Mouse (Mus musculus) liver, embryonic 14.5 days (tissue): ENCODE results near the gene Zbtb34. TPM values are rescaled to one million over a fixed set of nuclear protein-coding genes. Genes with fewer than 3 reads are reported as not detected.

ENCODE experiments used
- ATAC-seq: fragments of 200-750 bp; cut with Nextera tagmentation; 2 replicates; pipeline ENCODE4 v1.8.0; 2017; ENCODE audit warnings: moderate number of reproducible peaks, mild to moderate bottlenecking, moderate library complexity; ENCODE audit not compliant: insufficient read depth
- DNase-seq, 3 experiments: peaks; one replicate each; pipeline ENCODE4 v3.0.0-alpha.2; 2012 to 2013; ENCODE audit warnings: low read depth in 3 of 3, low spot score in 3 of 3
- H3K27ac ChIP-seq: fragments of 300-500 bp; sonication (generic); 2 replicates; pipeline ENCODE4 v1.5.1; 2014; ENCODE audit warnings: moderate library complexity, mild to moderate bottlenecking, control low read depth, inconsistent platforms
- H3K27me3 ChIP-seq: fragments of 300-500 bp; sonication (generic); 2 replicates; pipeline ENCODE4 v1.6.1; 2014; ENCODE audit warnings: mild to moderate bottlenecking, low read length, moderate library complexity; ENCODE audit not compliant: control insufficient read depth, insufficient read depth
- H3K36me3 ChIP-seq: fragments of 300-500 bp; sonication (generic); replicated peaks from 2 replicates; pipeline ENCODE4 v1.6.1; 2014; ENCODE audit warnings: low read depth; ENCODE audit not compliant: control insufficient read depth, insufficient read depth
- H3K4me1 ChIP-seq, 2 experiments: fragments of 200-500 bp in 1 of 2; fragments of 300-500 bp in 1 of 2; sonication (generic) in 1 of 2; replicated peaks; 2 replicates each; pipeline ENCODE4 v1.6.1; 2012 to 2014; ENCODE audit warnings: antibody characterized with exemption in 1 of 2, inconsistent platforms in 1 of 2, low read length in 1 of 2; ENCODE audit not compliant: control insufficient read depth in 2 of 2, insufficient read depth in 2 of 2
- H3K4me2 ChIP-seq: fragments of 300-500 bp; sonication (generic); 2 replicates; pipeline ENCODE4 v1.6.1; 2014; ENCODE audit warnings: low read depth, mild to moderate bottlenecking, control low read depth, moderate library complexity
- H3K4me3 ChIP-seq, 2 experiments: fragments of 200-500 bp in 1 of 2; fragments of 300-500 bp in 1 of 2; sonication (generic) in 1 of 2; 2 replicates each; pipeline ENCODE4 v1.5.1; 2012 to 2014; ENCODE audit warnings: low read depth in 2 of 2, low read length in 2 of 2, mild to moderate bottlenecking in 2 of 2, control low read depth in 1 of 2, inconsistent platforms in 1 of 2, moderate library complexity in 1 of 2; ENCODE audit not compliant: insufficient read depth in 1 of 2
- H3K9ac ChIP-seq: fragments of 300-500 bp; sonication (generic); replicated peaks from 2 replicates; pipeline ENCODE4 v1.6.1; 2014; ENCODE audit warnings: mild to moderate bottlenecking, control low read depth, moderate library complexity
- H3K9me3 ChIP-seq: fragments of 300-500 bp; sonication (generic); 2 replicates; pipeline ENCODE4 v1.6.1; 2016; ENCODE audit warnings: low read length, mixed read lengths; ENCODE audit not compliant: control insufficient read depth
- CTCF ChIP-seq: IDR thresholded peaks from 2 replicates; pipeline ENCODE4 v1.5.1; 2016; ENCODE audit warnings: antibody characterized with exemption, low read depth, control low read depth
- EP300 ChIP-seq: IDR thresholded peaks from 2 replicates; pipeline ENCODE4 v1.6.1; 2016; ENCODE audit warnings: antibody characterized with exemption, low read depth
- WGBS: fragments of 180-500 bp; shearing (Covaris S2); extraction: QIAGEN DNeasy Blood & Tissue Kit; methylation state at CpG from one replicate; pipeline ENCODE4 v1.1.7; 2014; ENCODE audit not compliant: insufficient replicate concordance; 5-methylcytosine and 5-hydroxymethylcytosine counted together
- polyA plus RNA-seq, 2 experiments: library from polyadenylated mRNA; depleted of rRNA in 1 of 2; stranded (reverse) in 1 of 2; unstranded in 1 of 2; fragments of >200 nt; fragmentation: Nextera tagmentation in 1 of 2; extraction: Ambion mirVana in 1 of 2; gene quantifications; 2 replicates each; pipeline versions ENCODE4 v1.2.1 to v1.2.3; 2012 to 2014

Zbtb34 gene
- polyA plus RNA-seq, 2 experiments, result 1.3 to 3.9 TPM

- H3K9ac ChIP-seq, result no peak overlapping the region
- DNase-seq (no peak), ATAC-seq (no peak)
- H3K27ac ChIP-seq, result no peak overlapping the region
- TF ChIP-seq EP300 (no peak), CTCF (no peak)
- H3K36me3 ChIP-seq, result no peaks in the 10 kb centered on the region
- H3K4me3 ChIP-seq, result no peak overlapping the region
- H3K4me1 ChIP-seq, result peaks cover 16 to 22% of the 10 kb centered on the region in 2 experiments
- no peak overlapping the region for H3K4me2 ChIP-seq
- no peaks in the 10 kb centered on the region for H3K9me3 ChIP-seq
- no peaks in the 10 kb centered on the region for H3K27me3 ChIP-seq
- 66% methylated on average over 7 of the region's 7 CpGs for WGBS
Measured at GRCm38 (mm10) chr2:33399091-33399490, 32.0 kb downstream of the Zbtb34 start.

- WGBS, result 60% methylated on average over 4 of the region's 4 CpGs
- H3K36me3 ChIP-seq, result no peaks in the 10 kb centered on the region
- ATAC-seq (no peak), DNase-seq (no peak)
- H3K4me3 ChIP-seq, result no peak overlapping the region
- no peak for TF ChIP-seq CTCF
- no peak for TF ChIP-seq EP300
- H3K27me3 ChIP-seq, result no peaks in the 10 kb centered on the region
- H3K27ac ChIP-seq, result no peak overlapping the region
- H3K4me2 ChIP-seq, result no peak overlapping the region
- no peaks in the 10 kb centered on the region for H3K9me3 ChIP-seq
- peaks cover 1 to 4% of the 10 kb centered on the region in 2 experiments; a peak in 3 of 4 replicates for H3K4me1 ChIP-seq
- H3K9ac ChIP-seq, result no peak overlapping the region
Measured at GRCm38 (mm10) chr2:33397036-33397435, 34.1 kb downstream of the Zbtb34 start.

GRCm38 (mm10) chr2:33395053-33395452, 36.1 kb downstream of the Zbtb34 start:
- H3K27ac ChIP-seq, result no peak overlapping the region
- H3K9ac ChIP-seq, result no peak overlapping the region
- H3K9me3 ChIP-seq, result no peaks in the 10 kb centered on the region
- H3K4me2 ChIP-seq, result no peak overlapping the region
- no peak overlapping the region for H3K4me3 ChIP-seq
- no peaks in the 10 kb centered on the region for H3K4me1 ChIP-seq
- DNase-seq (no peak), ATAC-seq (no peak)
- WGBS, result 51% methylated on average over 2 of the region's 2 CpGs
- TF ChIP-seq EP300 (no peak), CTCF (no peak)
- no peaks in the 10 kb centered on the region for H3K27me3 ChIP-seq
- no peaks in the 10 kb centered on the region for H3K36me3 ChIP-seq

- DNase-seq, result no peak
- H3K4me2 ChIP-seq, result no peak overlapping the region
Measured at GRCm38 (mm10) chr2:33393951-33394635, 37.0 kb downstream of the Zbtb34 start.

GRCm38 (mm10) chr2:33393021-33393420, 38.1 kb downstream of the Zbtb34 start:
- no peaks in the 10 kb centered on the region for H3K36me3 ChIP-seq
- TF ChIP-seq EP300 (no peak), CTCF (no peak)
- no peak overlapping the region for H3K4me3 ChIP-seq
- no peaks in the 10 kb centered on the region for H3K27me3 ChIP-seq
- no peak overlapping the region for H3K4me2 ChIP-seq
- ATAC-seq (no peak), DNase-seq (no peak)
- H3K9me3 ChIP-seq, result no peaks in the 10 kb centered on the region
- no peaks in the 10 kb centered on the region for H3K4me1 ChIP-seq
- H3K27ac ChIP-seq, result no peak overlapping the region
- no peak overlapping the region for H3K9ac ChIP-seq

More at GRCm38 (mm10) chr2:33393951-33394635, 37.0 kb downstream of the Zbtb34 start:
- TF ChIP-seq EP300, result no peak
- 67% methylated on average over 11 of the region's 11 CpGs for WGBS
- no peaks in the 10 kb centered on the region for H3K27me3 ChIP-seq
- no peaks in the 10 kb centered on the region for H3K4me1 ChIP-seq
- H3K9ac ChIP-seq, result no peak overlapping the region
- no peak overlapping the region for H3K27ac ChIP-seq
- no peaks in the 10 kb centered on the region for H3K9me3 ChIP-seq
- no peaks in the 10 kb centered on the region for H3K36me3 ChIP-seq
- no peak overlapping the region for H3K4me3 ChIP-seq
- no peak for ATAC-seq
